Mouse (Mus musculus) ovary, adult 18-20 months (tissue): ENCODE measurements at regions not wholly inside any gene's neighbourhood (a gene's known extent, or its start where the extent isn't known, plus 50 kb on each side); places are given as distances from the start of the nearest gene placed in this dataset.

Experiments
- DNase-seq: peaks from one replicate; pipeline ENCODE4 v3.0.0; 2022; ENCODE audit warnings: low spot score, mixed read lengths

DNA sequence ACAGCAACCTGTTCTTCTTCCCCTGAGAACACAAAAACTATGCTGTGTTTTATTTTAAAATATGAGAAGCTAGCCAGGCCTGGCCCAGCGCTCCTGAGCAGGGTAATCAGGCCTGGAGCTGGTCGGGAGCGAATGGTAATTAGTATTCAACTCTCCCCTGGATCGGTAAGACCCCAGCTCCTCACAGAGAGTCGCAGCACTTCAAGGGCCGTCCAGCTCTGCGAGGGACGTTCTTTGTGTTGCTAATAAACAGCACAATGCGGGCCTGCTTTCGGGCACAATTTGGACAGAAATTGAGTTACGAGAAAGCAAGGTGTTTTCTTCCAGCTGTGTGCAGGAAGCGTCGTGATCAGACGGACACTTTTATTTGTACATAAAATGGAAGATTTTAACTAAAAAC is 69.5 kb upstream of the Spaca7 start:
- no peak for DNase-seq

DNA sequence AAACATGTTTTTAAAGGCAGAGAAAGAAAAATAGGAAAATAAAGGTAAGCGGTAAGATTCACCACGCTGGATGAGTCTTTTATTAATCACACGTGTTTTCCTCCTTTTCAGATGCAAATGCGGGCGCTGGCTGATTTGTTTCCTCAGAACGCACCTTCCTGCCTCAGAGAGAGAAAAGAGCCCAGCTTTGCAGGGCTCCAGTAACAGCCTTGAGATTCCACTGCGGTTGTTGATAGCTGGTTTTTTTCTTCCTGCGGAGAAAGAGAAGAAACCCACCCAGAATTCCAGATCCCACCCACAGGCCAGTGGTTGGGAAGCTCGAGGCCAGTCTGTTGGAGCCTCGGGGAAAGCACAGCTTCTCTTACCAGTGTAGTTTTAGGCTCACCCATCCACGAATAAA is 68.6 kb upstream of the Spaca7 start:
- no peak for DNase-seq

DNA sequence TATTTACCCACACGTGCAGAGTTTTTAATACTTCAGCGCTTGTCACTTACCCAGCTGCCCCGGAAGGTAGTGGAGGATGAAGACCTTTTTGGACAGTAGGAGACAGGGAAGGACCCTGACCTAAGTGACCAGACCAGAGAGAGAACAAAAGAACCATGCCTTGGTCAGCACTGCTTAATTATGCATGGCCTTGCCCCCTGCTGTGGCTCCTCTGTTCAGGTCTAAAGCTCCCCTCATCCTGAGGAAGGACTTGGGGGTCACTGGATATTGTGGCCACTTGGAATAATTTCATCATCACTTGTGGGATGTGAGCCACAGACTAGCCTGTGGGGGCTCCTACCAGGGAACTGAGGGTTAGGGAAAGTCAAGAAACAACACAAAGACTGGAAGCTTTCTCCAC is 68.1 kb upstream of the Spaca7 start:
- no peak for DNase-seq

DNA sequence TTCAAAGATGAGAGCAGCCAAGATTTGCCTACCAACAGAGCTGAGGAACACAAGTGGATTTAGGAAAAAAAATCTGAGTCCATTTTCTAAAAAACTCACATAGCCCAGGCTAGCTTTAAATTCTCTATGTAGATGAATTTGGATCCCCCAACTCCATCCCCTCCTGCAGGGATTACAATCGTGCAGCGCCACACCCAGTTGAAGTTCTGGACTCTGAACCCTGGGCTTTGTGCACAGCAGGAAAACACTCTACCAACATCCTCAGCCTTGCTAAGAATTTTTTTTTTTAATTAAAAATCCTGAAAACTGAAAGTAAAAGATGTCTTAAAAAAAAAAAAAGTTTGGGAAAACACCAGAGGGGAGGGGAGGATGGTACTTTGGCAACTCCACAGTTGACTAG is 62.6 kb upstream of the Spaca7 start:
- no peak for DNase-seq

DNA sequence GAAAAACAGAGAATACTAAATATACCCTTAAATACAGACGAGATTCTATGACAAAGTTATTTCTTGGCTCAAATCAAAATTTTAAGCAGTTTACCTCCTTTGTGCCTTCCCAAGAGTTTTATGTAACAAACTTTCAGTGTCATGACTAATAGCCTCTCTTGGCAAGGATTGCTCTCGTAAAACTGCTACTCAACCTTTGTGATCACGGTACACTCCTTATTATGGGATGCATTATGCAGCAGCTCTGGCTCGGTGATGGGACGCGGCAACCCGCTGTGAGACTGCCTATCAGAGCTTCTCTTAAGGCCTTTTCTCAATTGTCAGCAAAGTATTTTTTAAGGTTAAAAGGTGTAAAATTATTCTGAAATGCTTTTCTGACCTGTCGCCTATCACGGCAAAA is 59.8 kb upstream of the Spaca7 start:
- DNase-seq, result no peak

DNA sequence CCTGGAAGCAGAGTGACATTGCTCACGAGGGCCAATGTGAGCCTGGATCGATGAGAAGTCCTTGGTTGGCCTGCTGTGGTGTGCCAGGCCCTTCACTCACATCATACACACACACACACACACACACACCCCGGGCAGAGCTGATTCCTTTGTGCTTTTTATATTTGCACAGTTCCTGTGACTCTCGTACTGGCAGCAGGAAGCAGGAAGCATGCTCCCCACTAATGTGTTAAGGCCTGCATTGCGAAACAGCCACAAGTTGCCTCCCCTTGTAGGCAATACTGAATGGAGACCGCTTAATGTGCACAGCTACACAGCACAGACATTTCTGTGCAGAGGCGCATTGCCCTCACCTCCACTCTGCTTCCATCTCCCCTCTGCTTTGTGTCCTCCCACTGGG is 58.7 kb upstream of the Spaca7 start:
- DNase-seq, result no peak

DNA sequence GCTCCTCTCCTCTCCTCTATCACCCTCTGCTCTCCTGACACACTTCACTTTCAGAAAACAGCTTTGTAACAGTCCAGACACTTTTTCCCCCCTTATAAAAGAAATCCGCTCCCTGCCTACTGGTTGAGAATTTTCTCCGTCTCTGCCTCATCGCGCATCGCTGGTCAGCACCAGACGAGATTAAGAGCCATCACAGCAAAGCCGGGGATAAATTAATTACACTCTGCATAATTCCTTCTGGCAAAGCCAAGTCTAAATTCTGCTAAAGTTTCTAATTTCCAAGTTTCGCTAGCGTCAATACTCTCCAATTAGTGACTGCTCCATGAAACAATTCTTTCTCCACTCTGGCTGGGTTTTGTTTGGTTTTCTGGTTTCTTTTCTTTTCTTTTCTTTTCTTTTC is 51.2 kb upstream of the Spaca7 start:
- no peak for DNase-seq
